Mouse (Mus musculus) hindbrain, embryonic 11.5 days (tissue): ENCODE measurements around the gene Ncapd3. TPM values are rescaled to one million over a fixed set of nuclear protein-coding genes. Genes with fewer than 3 reads are reported as not detected.

Source experiments
- ATAC-seq: fragments of 200-750 bp; cut with Nextera tagmentation; 2 replicates; pipeline ENCODE4 v1.8.0; 2017; ENCODE audit warnings: mild to moderate bottlenecking, moderate TSS enrichment, moderate library complexity; ENCODE audit not compliant: low FRiP score
- DNase-seq: peaks from one replicate; pipeline ENCODE4 v3.0.0-alpha.2; 2015; ENCODE audit warnings: low spot score
- H3K27ac ChIP-seq: fragments of 300-500 bp; sonication (generic); 2 replicates; pipeline ENCODE4 v1.5.1; 2014; ENCODE audit warnings: mild to moderate bottlenecking, low read depth, low read length
- H3K27me3 ChIP-seq: fragments of 300-500 bp; sonication (generic); 2 replicates; pipeline ENCODE4 v1.6.1; 2014; ENCODE audit warnings: mild to moderate bottlenecking, low read length, moderate library complexity, mixed read lengths; ENCODE audit not compliant: control insufficient read depth, insufficient read depth
- H3K36me3 ChIP-seq: fragments of 300-500 bp; sonication (generic); 2 replicates; pipeline ENCODE4 v1.6.1; 2014; ENCODE audit warnings: mild to moderate bottlenecking, low read length, moderate library complexity, mixed read lengths; ENCODE audit not compliant: control insufficient read depth, insufficient read depth
- H3K4me1 ChIP-seq: fragments of 300-500 bp; sonication (generic); replicated peaks from 2 replicates; pipeline ENCODE4 v1.6.1; 2014; ENCODE audit warnings: low read length, mixed read lengths; ENCODE audit not compliant: control insufficient read depth, insufficient read depth
- H3K4me2 ChIP-seq: fragments of 300-500 bp; sonication (generic); replicated peaks from 2 replicates; pipeline ENCODE4 v1.6.1; 2014; ENCODE audit warnings: mild to moderate bottlenecking, low read depth, low read length
- H3K4me3 ChIP-seq: fragments of 300-500 bp; sonication (generic); 2 replicates; pipeline ENCODE4 v1.5.1; 2014; ENCODE audit warnings: low read depth, low read length
- H3K9ac ChIP-seq: fragments of 300-500 bp; sonication (generic); 2 replicates; pipeline ENCODE4 v1.6.1; 2014; ENCODE audit warnings: low read depth, low read length
- H3K9me3 ChIP-seq: fragments of 300-500 bp; sonication (generic); 2 replicates; pipeline ENCODE4 v1.6.1; 2016; ENCODE audit warnings: low read length; ENCODE audit not compliant: control insufficient read depth
- WGBS: fragments of 180-500 bp; shearing (Covaris S2); extraction: QIAGEN DNeasy Blood & Tissue Kit; methylation state at CpG from one replicate; pipeline ENCODE4 v1.1.7; 2014; 5-methylcytosine and 5-hydroxymethylcytosine counted together
- polyA plus RNA-seq: library from polyadenylated mRNA; unstranded; fragments of >200 nt; fragmentation: Nextera tagmentation; extraction: Ambion mirVana; gene quantifications from 2 replicates; pipeline ENCODE4 v1.2.1, GENCODE M21; 2014

Ncapd3 gene
- polyA plus RNA-seq, 1 experiment from 2014 or later = 31.8 TPM

DNA sequence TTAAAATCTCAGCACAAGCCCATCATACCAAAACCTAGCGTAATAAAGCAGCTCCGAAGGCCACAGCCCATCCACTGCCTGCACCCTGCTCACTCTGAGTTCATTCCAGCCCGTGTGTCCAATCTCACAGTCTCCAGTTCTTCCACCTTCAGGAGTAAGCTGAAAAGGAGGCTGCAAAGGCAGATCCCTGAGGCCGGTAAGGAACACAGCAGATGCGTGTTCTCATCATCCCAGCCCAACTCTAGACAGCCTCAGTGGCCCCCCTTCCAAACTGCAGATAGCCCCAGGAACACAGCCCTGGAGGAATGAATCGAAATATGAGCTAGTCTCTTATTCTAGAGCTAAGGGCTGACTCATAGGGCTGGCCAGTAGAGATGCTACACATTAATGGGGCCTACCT is 71.5 kb downstream of the Ncapd3 start:
- H3K9me3 ChIP-seq = no peaks in the 10 kb centered on the region
- H3K4me2 ChIP-seq = no peak overlapping the region
- no peak overlapping the region for H3K27ac ChIP-seq
- DNase-seq (no peak), ATAC-seq (no peak)
- H3K4me3 ChIP-seq = no peak overlapping the region
- H3K27me3 ChIP-seq = no peaks in the 10 kb centered on the region
- no peaks in the 10 kb centered on the region for H3K4me1 ChIP-seq
- WGBS = 92% methylated on average over 6 of the region's 6 CpGs
- peaks cover 2% of the 10 kb centered on the region; the same call in 1 of the 2 replicates for H3K36me3 ChIP-seq
- H3K9ac ChIP-seq = no peak overlapping the region

DNA sequence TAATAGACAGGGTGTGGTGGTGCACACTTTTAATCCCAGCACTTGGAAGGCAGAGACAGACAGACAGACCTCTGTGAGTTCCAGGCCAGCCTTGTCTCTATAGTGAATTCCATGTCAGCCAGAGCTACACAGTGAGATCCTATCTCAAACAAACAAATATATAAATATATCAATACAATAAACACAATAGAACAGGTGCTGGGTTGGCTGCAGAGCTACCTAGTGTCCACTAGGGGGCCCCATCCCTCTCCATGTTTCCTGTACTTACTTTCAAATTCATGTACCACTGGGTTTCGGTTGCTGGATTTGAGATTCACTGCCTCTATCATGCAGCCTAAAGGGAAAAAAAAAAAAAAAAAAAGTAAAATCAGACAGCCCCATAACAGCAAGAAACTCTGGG is 76.1 kb downstream of the Ncapd3 start:
- Histone ChIP-seq H3K4me2 (no peak overlapping the region), H3K27ac (no peak overlapping the region), H3K4me1 (no peaks in the 10 kb centered on the region), H3K9me3 (no peaks in the 10 kb centered on the region), H3K4me3 (no peak overlapping the region), H3K36me3 (0 out of 2 replicates have a peak, but pooled peaks cover 2% of the 10 kb centered on the region), H3K27me3 (no peaks in the 10 kb centered on the region), H3K9ac (no peak overlapping the region)
- peak; percentile 12; the same call in 1 of the 2 replicates for ATAC-seq
- 70% methylated on average over 1 of the region's 1 CpGs for WGBS
- peak; percentile 76 for DNase-seq

DNA sequence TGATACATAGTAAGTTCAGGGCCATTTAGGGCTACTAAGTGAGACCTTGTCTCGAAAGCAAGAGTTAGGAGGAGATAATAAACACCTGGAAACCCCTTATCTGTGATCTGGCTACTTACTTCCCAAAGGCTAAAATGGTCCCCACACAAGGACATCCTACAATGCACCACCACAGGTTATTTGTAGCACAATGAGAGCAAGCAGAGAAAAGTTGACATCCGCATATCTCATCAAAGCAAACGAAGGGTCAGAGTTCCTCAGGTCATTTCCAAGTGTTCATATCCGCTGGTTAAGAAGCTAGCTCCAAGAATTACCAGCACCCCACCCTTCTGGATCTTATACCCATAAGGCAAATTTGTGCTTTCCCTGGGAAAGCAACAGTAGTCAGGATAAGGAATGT is 78.5 kb downstream of the Ncapd3 start:
- Histone ChIP-seq H3K36me3 (0 out of 2 replicates have a peak, but pooled peaks cover 2% of the 10 kb centered on the region), H3K4me2 (no peak overlapping the region), H3K27me3 (no peaks in the 10 kb centered on the region), H3K9ac (no peak overlapping the region), H3K4me1 (no peaks in the 10 kb centered on the region), H3K4me3 (no peak overlapping the region), H3K27ac (no peak overlapping the region), H3K9me3 (no peaks in the 10 kb centered on the region)
- no peak for DNase-seq
- 87% methylated on average over 4 of the region's 4 CpGs for WGBS
- ATAC-seq = no peak

DNA sequence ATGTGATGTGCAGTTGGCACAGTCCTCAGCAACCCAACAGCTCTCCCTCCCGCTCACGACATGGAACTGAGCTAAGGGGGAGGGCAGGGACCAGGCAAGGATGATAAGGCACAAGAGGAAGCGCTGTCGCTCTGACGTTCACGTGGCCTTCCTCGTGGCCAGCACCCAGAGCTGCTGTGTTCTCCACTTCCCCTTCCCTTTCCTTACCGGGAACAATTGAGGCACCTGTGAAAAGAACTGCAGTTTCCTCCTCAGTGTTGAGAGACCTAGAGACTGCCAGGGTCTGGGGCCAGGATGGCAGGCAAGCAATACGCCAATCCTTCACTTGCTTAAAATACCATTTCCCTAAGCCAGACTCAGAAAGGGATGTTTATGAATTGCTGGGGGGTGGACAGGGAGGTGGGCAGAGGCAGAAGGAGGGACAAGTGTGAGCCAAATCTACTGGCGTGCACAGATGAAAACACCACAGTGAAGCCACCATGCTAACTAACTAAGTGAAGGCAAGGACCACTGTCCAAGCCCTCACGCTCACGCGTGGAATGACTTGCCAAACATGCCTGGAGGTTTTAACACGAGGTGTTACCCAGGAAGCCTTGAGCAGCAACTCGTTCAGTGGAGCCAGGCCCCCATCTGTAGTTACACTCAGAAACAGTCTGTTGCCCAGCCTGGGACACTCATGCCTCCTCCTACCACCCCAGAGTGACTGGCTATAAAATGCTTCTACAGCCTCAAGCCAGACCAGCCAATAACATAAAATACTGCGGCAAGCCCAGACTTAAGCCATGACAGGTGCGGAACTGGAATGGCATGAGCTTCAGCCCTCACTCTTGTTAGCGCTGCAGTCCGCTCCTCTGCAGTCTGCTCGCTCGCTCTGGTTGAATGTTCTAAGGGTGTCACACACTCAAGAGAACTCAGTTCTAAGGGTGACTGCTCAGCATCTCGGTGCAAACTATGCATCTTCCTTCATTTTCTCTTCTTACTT is 79.8 kb downstream of the Ncapd3 start:
- 0 out of 2 replicates have a peak, but pooled peaks cover under 1% of the 10 kb centered on the region for H3K36me3 ChIP-seq
- 84% methylated on average over 22 of the region's 22 CpGs for WGBS
- no peaks in the 10 kb centered on the region for H3K9me3 ChIP-seq
- no peaks in the 10 kb centered on the region for H3K4me1 ChIP-seq
- DNase-seq (no peak), ATAC-seq (no peak)
- no peak overlapping the region for H3K4me3 ChIP-seq
- H3K27me3 ChIP-seq = no peaks in the 10 kb centered on the region
- no peak overlapping the region for H3K27ac ChIP-seq
- H3K9ac ChIP-seq = no peak overlapping the region
- no peak overlapping the region for H3K4me2 ChIP-seq

DNA sequence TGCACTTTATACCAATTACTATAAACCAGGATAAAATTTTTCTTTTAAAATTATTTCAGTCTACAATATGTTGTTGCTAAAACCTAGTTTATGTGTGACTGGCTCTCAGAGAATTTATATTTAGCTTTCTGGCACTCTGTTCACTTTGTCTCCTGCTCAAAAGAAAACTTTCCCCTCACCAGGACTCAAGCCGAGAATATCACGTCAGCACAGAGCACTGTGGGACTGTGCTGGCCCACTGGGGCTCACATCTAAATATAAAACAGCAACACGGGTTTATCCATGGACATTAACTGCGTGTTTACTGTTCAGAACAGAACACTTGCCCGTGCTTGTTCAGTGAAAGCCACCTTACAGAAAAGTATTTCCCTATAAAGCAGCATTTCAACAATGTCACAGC is 80.7 kb downstream of the Ncapd3 start:
- Histone ChIP-seq H3K4me3 (no peak overlapping the region), H3K4me2 (no peak overlapping the region), H3K9me3 (no peaks in the 10 kb centered on the region), H3K27ac (no peak overlapping the region), H3K27me3 (no peaks in the 10 kb centered on the region), H3K36me3 (no peaks in the 10 kb centered on the region), H3K4me1 (no peaks in the 10 kb centered on the region), H3K9ac (no peak overlapping the region)
- WGBS = 78% methylated on average over 5 of the region's 5 CpGs
- DNase-seq (no peak), ATAC-seq (no peak)

DNA sequence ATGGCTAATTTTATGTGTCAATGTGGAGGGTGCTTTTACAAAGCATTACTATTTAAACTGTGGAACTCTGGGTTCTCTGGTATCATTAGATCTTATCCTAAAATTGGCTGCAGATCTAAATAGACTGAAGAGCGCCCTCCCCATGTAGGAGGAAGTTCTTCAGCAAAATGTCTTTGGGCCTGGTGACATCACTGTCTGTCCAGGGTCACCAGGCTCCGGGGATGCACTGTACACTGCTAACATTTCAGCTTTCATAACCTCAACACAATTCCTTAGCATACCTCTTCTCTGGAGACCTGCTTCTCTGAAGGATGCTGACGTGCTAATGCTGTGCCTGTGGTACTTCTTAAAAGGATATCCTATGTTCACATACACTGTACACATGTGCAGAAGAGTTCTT is 81.8 kb downstream of the Ncapd3 start:
- no peaks in the 10 kb centered on the region for H3K9me3 ChIP-seq
- WGBS = 92% methylated on average over 3 of the region's 3 CpGs
- H3K27ac ChIP-seq = no peak overlapping the region
- no peak for DNase-seq
- H3K4me3 ChIP-seq = no peak overlapping the region
- H3K27me3 ChIP-seq = no peaks in the 10 kb centered on the region
- H3K36me3 ChIP-seq = no peaks in the 10 kb centered on the region
- no peak overlapping the region for H3K4me2 ChIP-seq
- ATAC-seq = no peak
- H3K9ac ChIP-seq = no peak overlapping the region
- no peaks in the 10 kb centered on the region for H3K4me1 ChIP-seq

DNA sequence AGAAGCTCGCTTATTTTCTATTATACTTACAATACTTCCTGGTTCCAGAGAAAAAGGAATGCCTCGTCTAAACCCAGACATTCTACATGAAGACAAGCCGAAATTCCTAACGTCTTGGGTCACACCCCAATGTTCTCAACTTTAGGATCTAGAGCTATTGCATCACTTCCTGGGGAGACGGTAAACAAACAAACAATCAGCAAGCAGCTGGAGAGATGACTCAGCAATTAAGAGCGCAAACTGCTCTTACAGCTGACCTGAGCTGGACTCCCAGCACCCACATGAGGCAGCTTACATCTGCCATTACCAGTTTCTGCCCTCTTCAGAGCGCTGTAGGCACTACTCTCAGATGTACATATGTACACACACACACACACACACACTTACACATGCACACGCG is 91.3 kb downstream of the Ncapd3 start:
- Histone ChIP-seq H3K36me3 (no peaks in the 10 kb centered on the region), H3K4me2 (no peak overlapping the region), H3K4me1 (0 out of 2 replicates have a peak, but pooled peaks cover 2% of the 10 kb centered on the region), H3K27me3 (no peaks in the 10 kb centered on the region), H3K9me3 (no peaks in the 10 kb centered on the region), H3K4me3 (no peak overlapping the region), H3K27ac (no peak overlapping the region), H3K9ac (no peak overlapping the region)
- DNase-seq (no peak), ATAC-seq (no peak)
- WGBS = 87% methylated on average over 9 of the region's 9 CpGs

DNA sequence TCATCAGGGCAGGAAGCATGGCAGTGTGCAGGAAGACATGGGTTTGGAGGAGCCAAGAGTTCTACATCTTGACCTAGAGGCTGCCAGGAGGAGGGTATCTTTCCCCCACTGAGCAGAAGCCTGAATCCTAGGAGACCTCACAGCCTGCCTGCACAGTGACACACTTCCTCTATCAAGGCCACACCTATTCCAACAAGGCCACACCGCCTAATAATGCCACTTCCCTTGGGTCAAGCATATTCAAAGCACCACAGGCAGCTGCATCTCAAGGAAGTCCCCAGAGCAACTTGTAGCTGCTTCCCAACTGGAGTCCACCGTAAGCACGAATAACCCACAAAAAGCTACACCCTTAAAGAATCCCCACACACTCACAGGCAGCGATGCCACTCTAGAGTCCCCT is 92.1 kb downstream of the Ncapd3 start:
- no peak overlapping the region for H3K4me3 ChIP-seq
- DNase-seq (no peak), ATAC-seq (no peak)
- no peak overlapping the region for H3K9ac ChIP-seq
- H3K4me1 ChIP-seq = 0 out of 2 replicates have a peak, but pooled peaks cover 2% of the 10 kb centered on the region
- no peak overlapping the region for H3K4me2 ChIP-seq
- H3K27ac ChIP-seq = no peak overlapping the region
- no peaks in the 10 kb centered on the region for H3K9me3 ChIP-seq
- H3K27me3 ChIP-seq = no peaks in the 10 kb centered on the region
- H3K36me3 ChIP-seq = no peaks in the 10 kb centered on the region
- 89% methylated on average over 4 of the region's 4 CpGs for WGBS

DNA sequence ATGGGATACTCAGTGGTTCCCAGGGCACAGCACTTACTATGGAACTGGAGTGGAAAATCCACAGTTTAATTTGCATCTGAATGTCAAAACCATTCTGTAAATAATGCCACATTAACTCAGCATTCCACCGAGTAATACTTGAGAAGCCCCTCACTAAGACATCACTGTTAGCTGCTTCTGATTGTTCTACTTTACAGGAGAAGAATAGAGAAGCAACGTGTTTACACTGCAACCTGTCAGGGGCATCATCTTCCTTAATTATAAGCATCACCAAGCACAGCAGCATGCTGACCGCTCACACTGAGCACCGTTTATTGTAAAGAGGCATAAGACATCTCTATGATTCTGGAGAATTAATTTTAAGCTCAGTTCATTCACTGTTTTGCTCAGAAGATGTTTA is 93.0 kb downstream of the Ncapd3 start:
- no peak overlapping the region for H3K4me2 ChIP-seq
- ATAC-seq (0 out of 2 replicates have a peak, but pooled peaks have one; percentile 39), DNase-seq (no peak)
- no peaks in the 10 kb centered on the region for H3K9me3 ChIP-seq
- no peak overlapping the region for H3K9ac ChIP-seq
- H3K27ac ChIP-seq = no peak overlapping the region
- no peaks in the 10 kb centered on the region for H3K27me3 ChIP-seq
- 71% methylated on average over 4 of the region's 4 CpGs for WGBS
- no peak overlapping the region for H3K4me3 ChIP-seq
- 0 out of 2 replicates have a peak, but pooled peaks cover 2% of the 10 kb centered on the region for H3K4me1 ChIP-seq
- no peaks in the 10 kb centered on the region for H3K36me3 ChIP-seq
